ENCODE assay signal across 9 mouse cellular contexts in the genomic region with DNA sequence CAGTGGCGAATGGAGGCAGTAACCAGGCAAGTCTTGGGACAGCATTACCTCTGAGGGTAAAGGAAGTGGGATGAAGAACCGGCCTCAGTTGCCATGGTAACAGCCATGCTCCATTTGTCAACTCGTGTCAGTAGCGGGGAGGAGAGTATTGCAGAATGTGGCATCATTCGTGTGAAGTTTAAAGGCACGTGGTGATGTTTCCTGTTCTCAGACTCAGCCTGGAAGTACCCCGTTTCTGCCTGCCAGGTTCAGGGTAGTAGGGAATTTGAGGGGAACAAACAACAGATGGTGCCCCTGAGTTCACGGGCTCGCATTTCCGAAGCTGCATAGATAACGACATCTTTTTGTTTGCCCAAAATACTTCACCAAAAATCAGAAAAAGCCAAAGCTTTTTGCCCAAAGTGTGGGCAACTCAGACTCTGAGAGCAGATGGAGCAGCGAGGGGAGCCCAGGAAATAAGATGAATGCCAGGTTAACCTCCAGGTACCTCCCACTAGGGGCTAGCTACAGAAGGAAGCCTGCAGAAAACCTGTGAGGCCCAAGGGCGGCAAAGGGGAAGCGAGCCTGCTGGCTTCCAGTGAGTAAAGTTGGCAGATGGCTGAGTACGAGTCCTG. TPM values are rescaled to one million over a fixed set of nuclear protein-coding genes. Genes with fewer than 3 reads are reported as not detected.
A peak's percentile ranks its signal among the peaks of the same experiment; 100 is the strongest.
DNase-seq lines count a peak whose midpoint lies in the region; ATAC-seq and TF ChIP-seq lines count a peak whose summit lies in the region.
"Had no signal": no experiment of that assay in that cellular context is flagged by ENCODE, and none has a peak within 500 bp of the region (broad histone marks: within the 10 kb centered on the region; RNA-seq: fewer than 3 reads in every experiment).

No protein-coding gene starts in this region.

- TF ChIP-seq CTCF in kidney, adult 2 months (conservative IDR thresholded peaks at IDR 0.05; ENCODE audit: insufficient read depth, insufficient read length, low read depth, low read length) = no peak

- H3K4me2 ChIP-seq in embryonic facial prominence, embryonic 13.5 days = peak overlapping the region; percentile 21
- no peak overlapping the region for H3K4me2 ChIP-seq in lung, embryonic 16.5 days (ENCODE audit: low read depth, low read length)

- 0 out of 2 replicates have a peak, but pooled peaks have one; percentile 22 for ATAC-seq in embryonic facial prominence, embryonic 13.5 days (ENCODE audit: insufficient number of reproducible peaks, insufficient read depth, low FRiP score, low TSS enrichment, low read depth)
- peak; percentile 66 for ATAC-seq in lung, embryonic 16.5 days (ENCODE audit: low read depth)
- ATAC-seq in neutrophil, adult 5-6 weeks (ENCODE audit: extremely low read depth, insufficient number of reproducible peaks, low FRiP score, poor library complexity, severe bottlenecking) = peak; percentile 57; the same call in 1 of the 2 replicates
- no peak for ATAC-seq in erythroid progenitor cell, adult 5-6 weeks (replicated peaks; ENCODE audit: low FRiP score, poor library complexity, severe bottlenecking)

- H3K4me1 ChIP-seq in embryonic facial prominence, embryonic 13.5 days = peaks cover 47% of the 10 kb centered on the region
- 0 out of 2 replicates have a peak, but pooled peaks cover 4% of the 10 kb centered on the region for H3K4me1 ChIP-seq in kidney, adult 2 months (ENCODE audit: control insufficient read depth, insufficient read depth, low read length)
- peaks cover 10% of the 10 kb centered on the region for H3K4me1 ChIP-seq in lung, embryonic 16.5 days (replicated peaks; ENCODE audit: control insufficient read depth, insufficient read depth, low read length)

- no peak for TF ChIP-seq POLR2A in kidney, adult 2 months (IDR thresholded peaks at IDR 0.05; ENCODE audit: low read depth, low read length)

- no peaks in the 10 kb centered on the region for H3K27me3 ChIP-seq in embryonic facial prominence, embryonic 13.5 days
- no peaks in the 10 kb centered on the region for H3K27me3 ChIP-seq in kidney, adult 2 months (replicated peaks; ENCODE audit: control insufficient read depth, insufficient read depth, low read length)
- H3K27me3 ChIP-seq in lung, embryonic 16.5 days (ENCODE audit: control insufficient read depth, insufficient read depth, low read depth, low read length) = no peaks in the 10 kb centered on the region

- no peaks in the 10 kb centered on the region for H3K36me3 ChIP-seq in embryonic facial prominence, embryonic 13.5 days
- no peaks in the 10 kb centered on the region for H3K36me3 ChIP-seq in kidney, adult 2 months (ENCODE audit: control insufficient read depth, insufficient read depth, low read length)
- H3K36me3 ChIP-seq in lung, embryonic 16.5 days (ENCODE audit: control insufficient read depth, insufficient read depth, low read length) = no peaks in the 10 kb centered on the region

- H3K27ac ChIP-seq in embryonic facial prominence, embryonic 13.5 days = peak overlapping the region; percentile 63
- no peak overlapping the region for H3K27ac ChIP-seq in kidney, adult 2 months (ENCODE audit: insufficient read depth, low read depth, low read length)
- no peak overlapping the region for H3K27ac ChIP-seq in lung, embryonic 16.5 days (ENCODE audit: low read length)

- no peak overlapping the region for H3K9ac ChIP-seq in embryonic facial prominence, embryonic 13.5 days
- H3K9ac ChIP-seq in lung, embryonic 16.5 days (ENCODE audit: low read length) = no peak overlapping the region

- WGBS in embryonic facial prominence, embryonic 13.5 days = 12% methylated on average over 15 of the region's 15 CpGs
- 23% methylated on average over 15 of the region's 15 CpGs for WGBS in kidney, adult 2 months
- 12% methylated on average over 15 of the region's 15 CpGs for WGBS in lung, embryonic 16.5 days

- DNase-seq in adrenal gland, postnatal 36 days = peak; percentile 22 to 31
- no peak for DNase-seq in adrenal gland, postnatal 25 days
- peak; percentile 82 for DNase-seq in T-cell, adult 2 months (ENCODE audit: low spot score)
- DNase-seq in kidney, adult 2 months = peak; percentile 59

- no peaks in the 10 kb centered on the region for H3K9me3 ChIP-seq in embryonic facial prominence, embryonic 13.5 days
- no peaks in the 10 kb centered on the region for H3K9me3 ChIP-seq in lung, embryonic 16.5 days (ENCODE audit: control insufficient read depth, low read length)

- no peak overlapping the region for H3K4me3 ChIP-seq in embryonic facial prominence, embryonic 13.5 days
- H3K4me3 ChIP-seq in kidney, adult 2 months (ENCODE audit: insufficient read depth, low read depth, low read length) = no peak overlapping the region
- H3K4me3 ChIP-seq in lung, embryonic 16.5 days (ENCODE audit: low read length) = no peak overlapping the region

RNA-seq across cellular contexts. Expression of a gene that starts 50.3 kb away (rescaled TPM):
- not detected for total RNA-seq in adrenal gland, postnatal 36 days (2021)
- not detected in 2 replicates for total RNA-seq in adrenal gland, postnatal 25 days (2021)
- not detected in 2 replicates for polyA plus RNA-seq in embryonic facial prominence, embryonic 13.5 days (2015; fragmentation: Nextera tagmentation; extraction: Ambion mirVana)
- polyA plus RNA-seq in kidney, adult 2 months (2012; rRNA removed) = not detected in 2 replicates
- not detected in 2 replicates for polyA plus RNA-seq in lung, embryonic 16.5 days (2015; fragmentation: Nextera tagmentation; extraction: Ambion mirVana)
- not detected in 2 replicates for total RNA-seq in neutrophil, adult 5-6 weeks (2017)
- not detected in 2 replicates for total RNA-seq in erythroid progenitor cell, adult 5-6 weeks (2015; ENCODE audit: low replicate concordance)
- total RNA-seq in erythroid progenitor cell, adult 5-6 weeks (2017; ENCODE audit: low replicate concordance) = not detected in 2 replicates
- polyA plus RNA-seq: large intestine, adult 2 months had no signal

RNA-seq across cellular contexts. Expression of a gene that starts 56.3 kb away (rescaled TPM):
- 10 to 100 TPM; 50.8 to 54.2 TPM for total RNA-seq in adrenal gland, postnatal 36 days (2021)
- total RNA-seq in adrenal gland, postnatal 25 days (2021) = 51.2 and 61.4 TPM in 2 replicates
- polyA plus RNA-seq in embryonic facial prominence, embryonic 13.5 days (2015; fragmentation: Nextera tagmentation; extraction: Ambion mirVana) = 15.3 and 17.6 TPM in 2 replicates
- polyA plus RNA-seq in kidney, adult 2 months (2012; rRNA removed) = 23.4 and 23.9 TPM in 2 replicates
- 9.9 and 10.8 TPM in 2 replicates for polyA plus RNA-seq in lung, embryonic 16.5 days (2015; fragmentation: Nextera tagmentation; extraction: Ambion mirVana)
- total RNA-seq in neutrophil, adult 5-6 weeks (2017) = 58.4 and 60.2 TPM in 2 replicates
- total RNA-seq in erythroid progenitor cell, adult 5-6 weeks (2015; ENCODE audit: low replicate concordance) = 14.3 and 18.7 TPM in 2 replicates
- total RNA-seq in erythroid progenitor cell, adult 5-6 weeks (2017; ENCODE audit: low replicate concordance) = 22.5 and 24.9 TPM in 2 replicates
